Mouse (Mus musculus) forebrain, embryonic 10.5 days (tissue): Measurements from ENCODE around the gene Atad5. TPM values are rescaled to one million over a fixed set of nuclear protein-coding genes. Genes with fewer than 3 reads are reported as not detected.

Experiments used
- DNase-seq: peaks from one replicate; pipeline ENCODE4 v3.0.0-alpha.2; 2017; ENCODE audit warnings: low spot score; ENCODE audit errors: extremely low spot score
- H3K27ac ChIP-seq: fragments of 300-500 bp; sonication (generic); 2 replicates; pipeline ENCODE4 v1.5.1; 2016; ENCODE audit warnings: mild to moderate bottlenecking
- H3K27me3 ChIP-seq: fragments of 300-500 bp; sonication (generic); 2 replicates; pipeline ENCODE4 v1.6.1; 2016; ENCODE audit warnings: mild to moderate bottlenecking; ENCODE audit not compliant: poor library complexity, severe bottlenecking
- H3K36me3 ChIP-seq: fragments of 300-500 bp; sonication (generic); replicated peaks from 2 replicates; pipeline ENCODE4 v1.6.1; 2016; ENCODE audit warnings: mild to moderate bottlenecking, moderate library complexity
- H3K4me1 ChIP-seq: fragments of 300-500 bp; sonication (generic); 2 replicates; pipeline ENCODE4 v1.6.1; 2016
- H3K4me3 ChIP-seq: fragments of 300-500 bp; sonication (generic); 2 replicates; pipeline ENCODE4 v1.5.1; 2016; ENCODE audit warnings: mild to moderate bottlenecking, moderate library complexity
- H3K9me3 ChIP-seq: fragments of 300-500 bp; sonication (generic); 2 replicates; pipeline ENCODE4 v1.6.1; 2016; ENCODE audit warnings: mild to moderate bottlenecking, moderate library complexity
- WGBS: fragments of 180-500 bp; shearing (Covaris S2); methylation state at CpG from one replicate; pipeline ENCODE4 v1.1.7; 2016; 5-methylcytosine and 5-hydroxymethylcytosine counted together
- polyA plus RNA-seq: library from polyadenylated mRNA; unstranded; fragments of >200 nt; fragmentation: Nextera tagmentation; extraction: Ambion mirVana; gene quantifications from 2 replicates; pipeline ENCODE4 v1.2.1, GENCODE M21; 2016

Gene Atad5
- polyA plus RNA-seq, 1 experiment from 2014 or later: 20.3 TPM

DNA sequence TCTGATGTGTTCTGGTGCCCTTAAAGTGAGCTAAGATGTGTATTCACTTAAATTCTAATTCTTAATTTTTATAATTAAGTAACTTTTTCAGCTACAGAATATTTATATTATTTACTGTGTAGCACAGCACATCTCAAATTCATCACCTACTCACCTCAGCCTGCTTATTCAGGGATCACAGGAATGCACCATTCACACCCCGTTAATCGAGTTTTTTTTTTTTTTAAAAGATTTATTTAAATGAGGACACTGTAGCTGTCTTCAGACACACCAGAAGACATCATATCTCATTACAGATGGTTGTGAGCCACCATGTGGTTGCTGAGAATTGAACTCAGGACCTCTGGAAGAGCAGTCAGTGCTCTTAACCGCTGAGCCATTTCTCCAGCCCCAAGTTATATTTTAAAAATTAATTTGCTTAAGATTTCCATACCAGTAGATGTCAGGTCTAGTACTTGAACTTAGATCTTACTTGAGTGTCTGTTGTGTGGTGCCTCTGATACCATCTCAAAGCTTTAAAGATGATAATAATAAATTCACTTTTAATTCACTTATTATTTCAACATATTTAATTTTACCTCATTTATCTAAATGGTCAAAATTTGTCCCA lies 1.5 kb downstream of the Atad5 start:
- 72% methylated on average over 3 of the region's 3 CpGs for WGBS
- Histone ChIP-seq H3K27me3 (no peaks in the 10 kb centered on the region), H3K4me1 (peaks cover 20% of the 10 kb centered on the region), H3K36me3 (peaks cover 31% of the 10 kb centered on the region), H3K27ac (no peak overlapping the region), H3K4me3 (peak overlapping the region; percentile 100), H3K9me3 (no peaks in the 10 kb centered on the region)
- no peak for DNase-seq

DNA sequence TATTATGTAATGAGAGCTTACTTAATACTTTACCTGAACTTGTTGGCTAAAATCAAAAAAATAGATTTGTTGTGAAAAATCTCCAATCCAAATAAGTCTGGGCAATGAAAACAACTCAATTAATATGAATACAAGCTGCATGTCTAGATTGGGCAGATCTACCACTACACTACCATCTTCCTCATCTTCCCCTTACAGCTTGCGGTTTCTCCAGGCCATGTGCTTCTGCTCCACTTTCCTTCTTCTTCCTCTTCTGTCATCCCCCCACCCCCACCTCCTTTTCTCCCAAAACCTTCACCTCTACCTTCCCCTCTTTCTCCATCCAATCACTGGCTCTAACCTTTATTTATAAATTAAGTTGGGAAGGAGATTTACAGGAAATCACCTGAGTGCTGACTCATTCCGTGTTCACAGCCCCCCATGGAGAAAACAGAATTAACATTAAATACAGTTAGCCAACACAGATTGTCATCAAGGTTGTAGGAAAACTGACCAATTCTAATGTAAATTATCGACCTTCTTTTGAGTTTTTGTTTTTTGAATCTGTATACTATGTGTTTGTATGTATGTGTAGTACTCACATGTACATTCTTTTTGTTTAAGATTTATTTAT lies 9.3 kb downstream of the Atad5 start:
- 94% methylated on average over 3 of the region's 3 CpGs for WGBS
- H3K36me3 ChIP-seq: peaks cover 97% of the 10 kb centered on the region

DNA sequence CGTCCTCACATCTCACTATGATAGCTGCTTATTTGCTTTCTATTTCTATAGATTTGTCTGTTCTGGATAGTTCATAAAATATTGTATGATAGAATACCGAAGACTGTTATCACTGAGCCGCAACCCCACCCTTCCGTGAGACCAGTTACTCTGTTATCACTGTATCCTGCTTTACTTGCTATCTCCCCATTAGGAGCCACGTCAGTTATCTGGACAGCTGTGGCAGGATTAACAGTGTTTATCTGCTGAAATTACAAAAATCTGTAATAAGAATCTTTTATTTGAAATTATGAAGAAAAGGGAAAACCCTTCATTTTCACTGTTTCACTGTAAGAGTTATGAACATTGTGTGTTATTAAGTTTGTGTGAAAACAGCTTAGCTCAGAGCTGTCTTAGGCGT lies 12.1 kb downstream of the Atad5 start:
- H3K27me3 ChIP-seq: no peaks in the 10 kb centered on the region
- peaks cover 96% of the 10 kb centered on the region for H3K36me3 ChIP-seq
- WGBS: 95% methylated on average over 6 of the region's 6 CpGs
- no peak overlapping the region for H3K4me3 ChIP-seq
- no peaks in the 10 kb centered on the region for H3K9me3 ChIP-seq
- DNase-seq: no peak
- H3K27ac ChIP-seq: no peak overlapping the region
- no peaks in the 10 kb centered on the region for H3K4me1 ChIP-seq

More for the DNA sequence above, 9.3 kb downstream of the Atad5 start:
- Histone ChIP-seq H3K27me3 (no peaks in the 10 kb centered on the region), H3K27ac (no peak overlapping the region), H3K9me3 (no peaks in the 10 kb centered on the region), H3K4me1 (no peaks in the 10 kb centered on the region), H3K4me3 (no peak overlapping the region)
- no peak for DNase-seq

DNA sequence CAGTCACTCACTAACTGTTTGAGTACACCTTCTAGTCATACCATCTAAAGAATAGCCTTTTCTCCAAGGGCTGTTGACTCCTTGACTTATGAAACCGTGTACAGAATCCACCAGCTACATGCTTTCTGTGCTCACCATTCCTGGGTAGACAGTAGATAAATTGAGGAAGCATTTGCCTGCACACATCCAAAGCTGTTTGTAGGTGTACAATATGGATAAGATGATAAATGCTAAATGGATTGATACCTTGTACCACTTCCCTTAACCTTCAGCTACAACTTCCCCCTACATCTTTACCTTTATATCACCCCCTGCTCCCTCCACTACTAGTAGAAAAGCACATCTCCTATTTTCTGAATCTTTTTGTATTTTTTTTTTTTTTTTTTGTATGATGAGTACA lies 15.2 kb downstream of the Atad5 start:
- no peak for DNase-seq
- Histone ChIP-seq H3K4me3 (no peak overlapping the region), H3K36me3 (peaks cover 97% of the 10 kb centered on the region)

DNA sequence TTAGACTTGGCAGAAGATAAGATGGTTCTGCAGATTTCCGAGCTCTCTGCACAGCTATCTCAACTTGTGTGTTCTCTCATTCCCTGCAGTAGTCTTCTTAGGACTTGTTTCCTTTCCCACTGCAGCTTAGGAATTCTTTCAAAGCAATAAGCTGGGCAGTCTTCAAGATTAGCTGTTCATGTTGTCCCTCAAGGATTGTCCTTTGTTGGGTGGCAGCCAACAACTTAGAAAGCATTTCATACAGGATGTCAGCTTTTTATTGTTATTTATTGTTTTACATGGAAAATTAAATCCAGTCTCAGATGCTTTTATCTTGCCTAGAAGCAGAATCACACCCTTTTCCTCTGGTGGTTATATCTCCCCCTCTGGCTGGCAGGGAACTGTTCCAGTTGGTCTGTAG lies 27.2 kb downstream of the Atad5 start:
- peaks cover 96% of the 10 kb centered on the region for H3K36me3 ChIP-seq
- WGBS: 95% methylated on average over 1 of the region's 1 CpGs

More for the DNA sequence above, 15.2 kb downstream of the Atad5 start:
- no peaks in the 10 kb centered on the region for H3K9me3 ChIP-seq
- no peaks in the 10 kb centered on the region for H3K27me3 ChIP-seq
- no peak overlapping the region for H3K27ac ChIP-seq
- WGBS: 89% methylated on average over 1 of the region's 1 CpGs
- no peaks in the 10 kb centered on the region for H3K4me1 ChIP-seq

DNA sequence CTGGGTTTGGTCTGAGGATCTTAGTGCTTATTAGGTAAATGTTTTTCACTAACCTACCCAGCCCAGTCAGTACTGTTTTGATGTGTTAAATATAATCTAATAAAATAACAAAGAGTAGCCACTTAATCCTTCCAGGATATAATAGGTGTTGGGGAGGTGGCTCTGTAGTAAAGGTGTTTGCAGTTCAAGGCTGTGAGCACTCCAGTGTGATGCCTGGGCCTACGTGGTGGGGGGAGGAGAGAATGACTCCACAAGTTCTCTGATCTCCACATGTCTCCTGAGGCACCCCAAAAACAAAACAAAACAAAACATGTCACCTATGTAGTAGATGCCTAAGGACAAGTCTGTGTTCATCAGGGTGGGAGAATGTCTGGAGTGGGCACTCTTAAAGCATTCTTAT lies 42.9 kb downstream of the Atad5 start:
- Histone ChIP-seq H3K36me3 (peaks cover 98% of the 10 kb centered on the region), H3K27ac (no peak overlapping the region)

More for the DNA sequence above, 27.2 kb downstream of the Atad5 start:
- Histone ChIP-seq H3K9me3 (no peaks in the 10 kb centered on the region), H3K4me3 (no peak overlapping the region), H3K4me1 (no peaks in the 10 kb centered on the region), H3K27ac (no peak overlapping the region), H3K27me3 (no peaks in the 10 kb centered on the region)
- no peak for DNase-seq

DNA sequence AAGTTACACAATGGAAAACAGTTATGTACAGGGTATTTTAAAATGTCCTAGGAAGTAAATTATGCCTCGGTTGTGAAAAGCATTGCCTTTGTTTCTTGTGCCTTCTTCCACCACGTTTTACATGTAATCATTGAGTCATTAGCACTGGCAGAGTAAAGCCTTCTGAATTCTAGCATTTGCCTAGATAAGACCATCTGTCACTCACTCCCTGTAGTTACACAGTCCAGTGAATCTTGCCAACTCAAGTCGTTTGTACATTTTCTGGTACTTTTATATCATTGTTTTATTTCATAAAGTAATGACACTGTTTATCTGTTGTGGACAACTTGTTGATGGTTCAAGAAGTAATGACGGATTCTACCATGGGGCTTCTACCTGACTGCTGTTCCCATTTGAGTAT lies 45.5 kb downstream of the Atad5 start:
- no peak for DNase-seq
- Histone ChIP-seq H3K4me3 (no peak overlapping the region), H3K27me3 (no peaks in the 10 kb centered on the region), H3K9me3 (no peaks in the 10 kb centered on the region), H3K36me3 (peaks cover 99% of the 10 kb centered on the region), H3K4me1 (no peaks in the 10 kb centered on the region), H3K27ac (no peak overlapping the region)
- WGBS: 87% methylated on average over 4 of the region's 4 CpGs

More for the DNA sequence above, 42.9 kb downstream of the Atad5 start:
- Histone ChIP-seq H3K9me3 (no peaks in the 10 kb centered on the region), H3K4me1 (no peaks in the 10 kb centered on the region), H3K27me3 (no peaks in the 10 kb centered on the region), H3K4me3 (no peak overlapping the region)
- 77% methylated on average over 1 of the region's 1 CpGs for WGBS
- no peak for DNase-seq

DNA sequence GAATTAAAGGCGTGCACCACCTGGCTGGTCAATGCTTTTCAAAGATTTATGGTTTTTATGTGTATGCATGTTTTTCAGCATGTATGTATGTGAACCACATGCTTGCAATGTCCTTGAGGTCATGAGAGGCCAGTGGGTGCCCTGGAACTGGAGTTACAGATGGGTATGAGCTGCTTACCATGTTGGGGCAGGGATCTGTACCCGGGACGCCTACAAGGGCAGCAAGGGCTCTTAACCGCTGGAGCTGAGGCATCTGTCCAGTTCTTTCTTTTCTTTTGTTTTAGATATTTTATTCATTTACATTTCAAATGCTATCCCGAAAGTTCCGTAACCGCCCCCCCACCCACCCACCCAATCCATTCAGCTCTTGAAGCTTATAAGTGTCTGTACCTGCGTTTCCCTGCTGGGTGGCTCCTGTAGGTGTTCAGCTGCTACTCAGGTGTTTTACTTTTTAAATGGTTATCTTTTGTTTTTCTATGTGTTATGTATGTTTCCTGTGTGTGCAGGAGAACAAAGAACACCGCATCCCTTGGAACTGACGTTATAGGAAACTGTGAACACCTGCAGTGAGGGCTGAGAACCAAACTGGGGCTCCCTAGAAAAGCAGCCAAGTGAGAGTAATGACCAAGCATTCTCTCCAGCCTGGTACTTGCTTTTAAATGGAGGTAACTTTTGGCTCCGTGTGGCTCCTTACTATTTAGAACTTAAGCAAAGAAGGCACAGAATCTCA lies 46.9 kb downstream of the Atad5 start:
- H3K4me3 ChIP-seq: no peak overlapping the region
- peaks cover 95% of the 10 kb centered on the region for H3K36me3 ChIP-seq
- H3K27ac ChIP-seq: no peak overlapping the region
- whole genome bisulfite sequencing: 90% methylated on average over 11 of the region's 11 CpGs
- no peaks in the 10 kb centered on the region for H3K27me3 ChIP-seq
- H3K9me3 ChIP-seq: no peaks in the 10 kb centered on the region
- no peak for DNase-seq
- peaks cover 5% of the 10 kb centered on the region for H3K4me1 ChIP-seq

DNA sequence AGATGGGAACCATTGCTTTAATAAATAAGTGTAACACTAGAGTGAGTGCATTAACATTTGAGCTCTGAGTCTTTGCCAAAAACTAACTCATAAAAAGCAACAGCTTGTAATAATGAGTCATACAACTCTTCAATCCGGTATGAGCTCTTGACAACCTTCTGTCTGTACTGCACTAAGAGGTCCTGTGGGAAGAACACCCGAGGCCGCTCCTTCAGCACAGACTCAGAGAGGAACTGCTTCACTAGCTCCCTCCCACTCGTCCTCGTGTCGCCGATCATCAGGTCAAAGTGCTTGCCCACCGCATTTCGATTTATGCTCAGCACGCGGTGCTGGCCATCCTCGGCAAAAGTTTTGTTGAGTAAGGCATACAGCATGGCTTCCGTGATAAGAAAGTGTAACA lies 47.6 kb downstream of the Atad5 start:
- H3K9me3 ChIP-seq: no peaks in the 10 kb centered on the region
- peaks cover 10% of the 10 kb centered on the region for H3K4me1 ChIP-seq
- no peak for DNase-seq
- peaks cover 88% of the 10 kb centered on the region for H3K36me3 ChIP-seq
- no peak overlapping the region for H3K4me3 ChIP-seq
- 93% methylated on average over 13 of the region's 13 CpGs for WGBS
- no peaks in the 10 kb centered on the region for H3K27me3 ChIP-seq
- H3K27ac ChIP-seq: no peak overlapping the region

DNA sequence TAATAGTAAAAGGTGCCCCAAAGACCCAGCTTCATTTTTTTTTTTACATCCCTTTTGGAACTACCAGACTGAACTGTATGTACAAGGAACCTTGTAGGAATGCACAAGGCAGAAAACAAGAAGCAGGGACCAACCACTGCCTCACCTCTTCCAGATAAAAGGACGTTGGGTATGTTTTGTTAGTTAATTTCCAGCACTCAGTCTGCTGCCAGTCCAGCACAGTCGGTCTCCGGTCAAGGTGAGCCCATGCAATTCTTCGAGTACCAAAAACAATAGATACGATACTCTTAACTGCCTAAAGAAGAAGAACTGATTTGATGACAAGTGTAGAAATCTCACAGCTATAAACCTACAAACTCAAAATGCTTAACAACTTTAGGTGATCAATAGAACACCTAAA lies 48.6 kb downstream of the Atad5 start:
- H3K36me3 ChIP-seq: peaks cover 78% of the 10 kb centered on the region
- H3K9me3 ChIP-seq: no peaks in the 10 kb centered on the region
- 90% methylated on average over 5 of the region's 5 CpGs for WGBS
- H3K27ac ChIP-seq: no peak overlapping the region
- H3K4me1 ChIP-seq: peaks cover 16% of the 10 kb centered on the region
- no peak for DNase-seq
- H3K27me3 ChIP-seq: no peaks in the 10 kb centered on the region
- no peak overlapping the region for H3K4me3 ChIP-seq

DNA sequence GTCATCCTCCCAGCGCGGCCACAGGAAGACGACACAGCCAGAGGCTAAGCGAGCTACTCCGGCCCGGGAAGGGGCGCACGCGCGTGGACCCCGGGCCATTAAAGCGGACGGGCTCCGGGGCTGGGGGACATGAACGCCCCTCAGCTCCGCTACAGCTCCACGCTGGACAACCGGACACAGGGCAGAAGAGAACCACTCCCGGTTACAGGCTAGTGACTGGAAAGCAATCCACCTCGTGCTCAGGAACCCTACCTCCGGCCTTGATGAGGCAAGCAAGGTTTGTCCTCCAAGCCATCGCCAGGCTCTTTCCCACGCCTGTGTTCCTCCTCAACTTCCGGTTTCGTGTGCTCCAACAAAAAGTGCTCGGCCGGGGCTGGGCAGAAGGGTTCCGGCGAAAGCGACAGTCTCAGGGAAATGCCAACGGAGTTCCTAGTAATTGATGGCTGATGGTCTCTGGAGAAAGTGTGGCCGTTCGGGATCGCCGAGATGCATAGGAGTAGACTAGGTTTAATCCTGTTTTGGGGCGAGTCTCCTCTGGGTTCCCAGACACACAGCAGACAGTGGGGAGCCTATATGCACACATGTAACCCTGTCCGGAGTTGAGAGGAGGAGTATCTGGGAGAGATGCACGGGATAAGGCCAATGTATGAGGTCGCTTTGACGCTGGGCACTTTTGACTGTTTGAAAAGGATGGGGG lies 52.8 kb downstream of the Atad5 start, which contains the start of gene Tefm:
Tefm (minus strand) TSS at position 351 of the 697 bp plus-strand sequence.
- Histone ChIP-seq H3K4me3 (peak within 1 kb of the TSS; percentile 83), H3K36me3 (peaks cover 36% of the 10 kb centered on the region), H3K27ac (peak within 1 kb of the TSS; percentile 96), H3K9me3 (no peaks in the 10 kb centered on the region), H3K4me1 (peaks cover 21% of the 10 kb centered on the region), H3K27me3 (no peaks in the 10 kb centered on the region)
- DNase-seq: peak; percentile 89
- under 1% methylated on average over 40 of the region's 40 CpGs for WGBS

DNA sequence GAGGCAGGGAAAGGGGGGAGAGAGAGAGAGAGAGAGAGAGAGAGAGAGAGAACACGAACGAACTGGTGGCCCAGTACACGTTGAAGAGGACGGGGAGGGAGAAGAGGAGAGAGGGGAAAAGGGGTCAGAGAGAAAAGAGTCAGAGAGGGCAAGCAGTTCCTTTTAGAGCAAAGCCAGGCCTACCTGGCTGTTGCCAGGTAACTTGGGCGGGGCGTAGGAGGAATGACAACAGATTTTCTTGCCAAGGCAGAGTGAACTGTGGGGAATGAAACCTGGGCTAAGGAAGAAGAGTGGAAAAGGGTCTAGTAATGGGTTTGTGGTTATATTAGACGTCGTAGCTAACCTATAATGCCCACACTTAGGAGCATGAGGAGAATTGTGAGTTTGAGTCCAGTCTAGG lies 53.7 kb downstream of the Atad5 start:
- Histone ChIP-seq H3K9me3 (no peaks in the 10 kb centered on the region), H3K4me1 (peaks cover 21% of the 10 kb centered on the region), H3K27me3 (no peaks in the 10 kb centered on the region), H3K36me3 (peaks cover 27% of the 10 kb centered on the region), H3K27ac (peak overlapping the region; percentile 96), H3K4me3 (peak overlapping the region; percentile 83)
- DNase-seq: no peak
- 50% methylated on average over 8 of the region's 8 CpGs for WGBS
